Mouse (Mus musculus) left cerebral cortex, postnatal 25 days (tissue): Measurements from ENCODE around the gene Hist1h2ah. TPM values are rescaled to one million over a fixed set of nuclear protein-coding genes. Genes with fewer than 3 reads are reported as not detected.
A peak's percentile ranks its signal among the peaks of the same experiment; 100 is the strongest.
"Not testable (repeated sequence)": the region's sequence is repeated elsewhere in the genome, so short reads cannot be mapped to it uniquely, and the experiment has no call there.

Experiments
- DNase-seq, 2 experiments: peaks; one replicate each; pipeline ENCODE4 v3.0.0; 2022; ENCODE audit warnings: low spot score in 2 of 2, mixed read lengths in 1 of 2
- intact Hi-C: fragments of 180-260 bp; cut with DNase I; formaldehyde crosslinking; loops from one replicate; pipeline ENCODE4 v1.15.1; 2025
- total RNA-seq, 2 experiments: library from RNA; stranded (reverse); gene quantifications; 2 replicates each; pipeline ENCODE4 v1.2.3; 2021

The Hist1h2ah gene
- 10 to 100 TPM; 28.7 to 29.1 TPM for total RNA-seq

- DNase-seq = peak; percentile 86 to 97
- intact Hi-C loops = loop anchor here (10.0 kb wide), 1 partner anchor 211 kb away; no protein-coding TSS in a partner anchor
Observed at GRCm38 (mm10) chr13:22035267-22036148, at the start of gene Hist1h2ah, which contains the start of gene Hist1h2bk. Gene Hist1h2ah (minus strand): TSS chr13:22035568. Gene Hist1h2bk (plus strand): TSS chr13:22035870.

GRCm38 (mm10) chr13:22084140-22084539 is 48.8 kb upstream of the Hist1h2ah start, which contains the start of gene Vmn1r188:
Gene Vmn1r188 (plus strand): TSS chr13:22084440.
- intact Hi-C loops, DNase-seq: not testable (repeated sequence)

- DNase-seq = no peak
- intact Hi-C loops = no loop called here
Observed at GRCm38 (mm10) chr13:22063468-22063867, 28.1 kb upstream of the Hist1h2ah start.

- intact Hi-C loops = no loop called here
- DNase-seq = no peak
Observed at GRCm38 (mm10) chr13:22061422-22061821, 26.1 kb upstream of the Hist1h2ah start.

- intact Hi-C loops = loop anchor here (5.0 kb wide), 2 partner anchors 1219 to 1359 kb away; no protein-coding TSS in a partner anchor
- no peak for DNase-seq
Observed at GRCm38 (mm10) chr13:22053754-22054153, 18.4 kb upstream of the Hist1h2ah start.

GRCm38 (mm10) chr13:22051523-22051859 is 16.1 kb upstream of the Hist1h2ah start:
- no peak for DNase-seq
- intact Hi-C loops = loop anchor here (2.0 to 5.0 kb wide), 3 partner anchors 341 to 1361 kb away; no protein-coding TSS in a partner anchor

- intact Hi-C loops = loop anchor here (2.0 to 5.0 kb wide), 3 partner anchors 340 to 1361 kb away; no protein-coding TSS in a partner anchor
- DNase-seq = peak; percentile 89 to 94
Observed at GRCm38 (mm10) chr13:22050591-22051522, 15.5 kb upstream of the Hist1h2ah start.

- DNase-seq = peak in 1 of 2 experiments; percentile 34
- intact Hi-C loops = loop anchor here (2.0 to 5.0 kb wide), 3 partner anchors 339 to 1362 kb away; no protein-coding TSS in a partner anchor
Observed at GRCm38 (mm10) chr13:22049737-22050440, 14.5 kb upstream of the Hist1h2ah start.

GRCm38 (mm10) chr13:22049041-22049440 is 13.7 kb upstream of the Hist1h2ah start:
- no peak for DNase-seq
- intact Hi-C loops = no loop called here

- intact Hi-C loops = no loop called here
- DNase-seq = no peak
Observed at GRCm38 (mm10) chr13:22045311-22045710, 9.9 kb upstream of the Hist1h2ah start.

- intact Hi-C loops = loop anchor here (5.0 kb wide), 3 partner anchors 1638 to 1713 kb away; partner anchors contain the start of genes Hist1h1t, Hist1h2ac, Hist1h2bc and Hist1h4b
Observed at GRCm38 (mm10) chr13:22044432-22045155, 9.2 kb upstream of the Hist1h2ah start.

GRCm38 (mm10) chr13:22043503-22044431 is 8.4 kb upstream of the Hist1h2ah start:
- DNase-seq = peak in 1 of 2 experiments; percentile 69
- intact Hi-C loops = loop anchor here (5.0 kb wide), 3 partner anchors 1639 to 1714 kb away; partner anchors contain the start of genes Hist1h1t, Hist1h2ac, Hist1h2bc and Hist1h4b

More at GRCm38 (mm10) chr13:22044432-22045155, 9.2 kb upstream of the Hist1h2ah start:
- no peak for DNase-seq

GRCm38 (mm10) chr13:22042568-22043502 is 7.5 kb upstream of the Hist1h2ah start, which contains the start of the genes Hist1h2ag and Hist1h2bj:
Gene Hist1h2ag (minus strand): TSS chr13:22042944.
Gene Hist1h2bj (plus strand): TSS chr13:22043214.
- intact Hi-C loops = loop anchor here (5.0 kb wide), 3 partner anchors 1639 to 1714 kb away; partner anchors contain the start of genes Hist1h1t, Hist1h2ac, Hist1h2bc and Hist1h4b
- DNase-seq = peak; percentile 95 to 99

GRCm38 (mm10) chr13:22041651-22042567 is 6.5 kb upstream of the Hist1h2ah start:
- DNase-seq = no peak
- intact Hi-C loops = loop anchor here (1.0 to 5.0 kb wide), 6 partner anchors 325 to 1715 kb away; partner anchors contain the start of genes Hist1h1e, Hist1h1t, Hist1h2ac and Hist1h2ai
